Mouse (Mus musculus) heart, embryonic 16.5 days (tissue): Measurements from ENCODE around the gene Slc35a3. TPM values are rescaled to one million over a fixed set of nuclear protein-coding genes. Genes with fewer than 3 reads are reported as not detected.

Source experiments
- ATAC-seq: fragments of 200-750 bp; cut with Nextera tagmentation; replicated peaks from 2 replicates; pipeline ENCODE4 v1.8.0; 2017; ENCODE audit warnings: moderate number of reproducible peaks; ENCODE audit not compliant: insufficient read depth, low FRiP score; ENCODE audit errors: extremely low read depth
- H3K27ac ChIP-seq: fragments of 300-500 bp; sonication (generic); 2 replicates; pipeline ENCODE4 v1.5.1; 2014; ENCODE audit warnings: mild to moderate bottlenecking, low read length, control low read depth, moderate library complexity
- H3K27me3 ChIP-seq: fragments of 300-500 bp; sonication (generic); 2 replicates; pipeline ENCODE4 v1.6.1; 2014; ENCODE audit warnings: low read length, mixed read lengths; ENCODE audit not compliant: control insufficient read depth, insufficient read depth
- H3K36me3 ChIP-seq: fragments of 300-500 bp; sonication (generic); 2 replicates; pipeline ENCODE4 v1.6.1; 2014; ENCODE audit not compliant: control insufficient read depth, insufficient read depth
- H3K4me1 ChIP-seq: fragments of 300-500 bp; sonication (generic); 2 replicates; pipeline ENCODE4 v1.6.1; 2014; ENCODE audit warnings: low read length, mixed read lengths; ENCODE audit not compliant: control insufficient read depth, insufficient read depth
- H3K4me2 ChIP-seq: fragments of 300-500 bp; sonication (generic); 2 replicates; pipeline ENCODE4 v1.6.1; 2014; ENCODE audit warnings: low read depth, mild to moderate bottlenecking, control low read depth, low read length
- H3K4me3 ChIP-seq: fragments of 300-500 bp; sonication (generic); 2 replicates; pipeline ENCODE4 v1.5.1; 2014; ENCODE audit warnings: mild to moderate bottlenecking, control low read depth, low read length
- H3K9ac ChIP-seq: fragments of 300-500 bp; sonication (generic); 2 replicates; pipeline ENCODE4 v1.6.1; 2014; ENCODE audit warnings: low read length, control low read depth
- H3K9me3 ChIP-seq: fragments of 300-500 bp; sonication (generic); replicated peaks from 2 replicates; pipeline ENCODE4 v1.6.1; 2016; ENCODE audit warnings: low read length; ENCODE audit not compliant: control insufficient read depth
- WGBS: fragments of 180-500 bp; shearing (Covaris S2); extraction: QIAGEN DNeasy Blood & Tissue Kit; methylation state at CpG from one replicate; pipeline ENCODE4 v1.1.7; 2014; 5-methylcytosine and 5-hydroxymethylcytosine counted together
- polyA plus RNA-seq: library from polyadenylated mRNA; unstranded; fragments of >200 nt; fragmentation: Nextera tagmentation; extraction: Ambion mirVana; gene quantifications from 2 replicates; pipeline ENCODE4 v1.2.1, GENCODE M21; 2015

The Slc35a3 gene
- polyA plus RNA-seq, 1 experiment from 2014 or later: 9.5 TPM

DNA sequence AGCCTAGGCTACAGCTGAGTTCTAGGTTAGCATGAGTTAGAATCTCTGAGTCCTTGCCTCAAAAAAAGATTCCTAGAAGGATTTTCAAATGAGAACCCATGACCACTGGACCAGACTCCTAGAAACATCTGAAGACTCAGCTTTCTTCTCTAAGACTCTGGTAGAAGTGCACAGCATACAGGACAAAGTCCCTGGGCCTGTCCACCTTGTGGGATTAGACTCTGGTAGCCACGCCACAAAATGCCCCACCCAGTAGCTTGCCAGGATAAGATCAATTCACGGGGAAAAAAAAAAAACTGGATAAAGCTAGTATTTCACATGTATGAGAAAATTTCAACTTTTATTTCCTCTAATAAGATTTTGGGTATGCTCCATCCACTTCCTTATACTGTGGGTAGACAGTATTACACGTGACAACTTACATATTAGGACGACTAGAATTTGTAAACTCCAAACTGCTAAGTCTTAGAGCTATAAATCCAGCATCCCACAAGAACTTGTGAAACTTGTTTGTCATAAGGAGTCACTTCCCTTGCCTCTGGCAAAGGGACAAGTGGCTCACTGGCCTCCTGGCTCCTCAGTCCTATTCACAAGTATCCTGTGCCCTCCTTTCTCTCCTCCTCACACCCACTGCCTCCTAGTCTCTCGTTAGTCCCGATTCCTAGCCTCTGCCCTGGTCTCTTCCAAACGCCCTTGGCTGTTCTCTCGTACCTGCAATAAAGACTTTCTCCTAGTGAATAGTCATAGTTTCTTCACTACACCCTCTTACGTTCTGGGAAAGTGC lies 74.7 kb downstream of the Slc35a3 start:
- Histone ChIP-seq H3K4me1 (no peaks in the 10 kb centered on the region), H3K4me2 (no peak overlapping the region), H3K27me3 (no peaks in the 10 kb centered on the region), H3K27ac (no peak overlapping the region), H3K9me3 (no peaks in the 10 kb centered on the region), H3K9ac (no peak overlapping the region), H3K36me3 (peaks cover 52% of the 10 kb centered on the region), H3K4me3 (no peak overlapping the region)
- ATAC-seq: no peak
- WGBS: 88% methylated on average over 9 of the region's 9 CpGs

DNA sequence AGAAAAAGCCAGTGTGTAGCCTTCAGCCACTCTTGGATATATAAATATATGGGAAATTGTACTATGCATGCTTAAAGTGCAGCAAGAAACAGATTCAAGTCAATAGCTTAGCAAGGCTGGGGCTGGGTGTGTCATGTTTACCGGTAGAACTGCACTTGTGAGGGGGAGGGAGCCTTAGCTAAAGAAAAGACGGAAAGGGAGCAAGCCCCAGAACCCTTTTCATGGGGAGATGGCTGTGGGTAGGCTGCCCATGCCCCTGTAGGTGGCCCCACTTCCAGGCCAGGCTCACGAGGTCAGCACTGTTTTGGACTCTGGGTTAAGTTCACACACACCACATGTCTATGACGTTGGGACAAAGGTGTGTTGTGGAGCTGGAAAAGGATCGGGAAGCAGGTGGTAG lies 76.8 kb downstream of the Slc35a3 start:
- Histone ChIP-seq H3K27me3 (no peaks in the 10 kb centered on the region), H3K36me3 (peaks cover 50% of the 10 kb centered on the region), H3K4me1 (no peaks in the 10 kb centered on the region), H3K9me3 (no peaks in the 10 kb centered on the region), H3K27ac (no peak overlapping the region), H3K4me3 (no peak overlapping the region), H3K4me2 (no peak overlapping the region), H3K9ac (no peak overlapping the region)
- no peak for ATAC-seq
- 62% methylated on average over 5 of the region's 5 CpGs for WGBS

DNA sequence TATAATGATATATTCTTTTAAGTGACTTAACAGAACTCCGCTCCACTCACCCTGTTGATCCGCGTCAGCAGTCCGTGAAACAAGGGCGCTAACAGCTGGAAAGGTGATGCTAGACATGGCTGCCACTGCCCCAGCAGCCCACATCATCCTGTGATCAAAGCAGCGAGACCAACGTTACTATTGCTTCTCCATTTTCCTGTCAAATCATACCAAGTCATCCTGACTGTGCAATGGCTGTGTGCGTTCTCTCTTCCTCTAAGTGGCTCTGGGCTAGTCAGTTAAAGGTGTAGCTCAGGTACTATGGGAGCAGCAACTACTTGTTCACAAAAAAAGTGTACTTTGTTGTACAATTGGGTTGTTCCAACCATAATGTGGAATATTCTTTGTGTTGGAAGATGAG lies 77.8 kb downstream of the Slc35a3 start:
- no peaks in the 10 kb centered on the region for H3K9me3 ChIP-seq
- H3K27me3 ChIP-seq: no peaks in the 10 kb centered on the region
- no peak overlapping the region for H3K27ac ChIP-seq
- 0 out of 2 replicates have a peak, but pooled peaks cover 2% of the 10 kb centered on the region for H3K4me1 ChIP-seq
- peaks cover 43% of the 10 kb centered on the region for H3K36me3 ChIP-seq
- ATAC-seq: no peak
- no peak overlapping the region for H3K9ac ChIP-seq
- no peak overlapping the region for H3K4me3 ChIP-seq
- WGBS: 83% methylated on average over 8 of the region's 8 CpGs
- no peak overlapping the region for H3K4me2 ChIP-seq

DNA sequence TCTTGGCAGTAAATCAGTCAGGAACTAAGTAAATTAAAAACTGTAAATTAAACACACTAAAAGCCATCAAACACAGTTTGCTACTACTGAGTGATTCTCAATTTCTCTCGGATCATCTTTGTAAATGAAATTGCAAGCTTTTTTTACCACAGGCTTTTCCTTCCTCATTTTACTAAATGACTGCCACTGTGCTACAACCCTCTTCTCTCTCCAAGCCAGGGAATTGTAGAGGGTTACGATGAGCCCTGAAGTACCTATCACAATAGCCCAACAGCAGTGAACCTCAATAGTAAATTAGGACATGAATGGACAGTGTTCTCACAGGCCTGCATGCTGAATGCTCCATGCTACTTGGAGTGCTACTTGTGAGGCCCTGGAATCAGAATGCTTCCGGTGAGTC lies 78.5 kb downstream of the Slc35a3 start:
- peaks cover 45% of the 10 kb centered on the region for H3K36me3 ChIP-seq
- H3K4me3 ChIP-seq: no peak overlapping the region
- ATAC-seq: no peak
- H3K27me3 ChIP-seq: no peaks in the 10 kb centered on the region
- H3K27ac ChIP-seq: no peak overlapping the region
- WGBS: 95% methylated on average over 3 of the region's 3 CpGs
- 0 out of 2 replicates have a peak, but pooled peaks cover 2% of the 10 kb centered on the region for H3K4me1 ChIP-seq
- no peak overlapping the region for H3K4me2 ChIP-seq
- H3K9ac ChIP-seq: no peak overlapping the region
- H3K9me3 ChIP-seq: no peaks in the 10 kb centered on the region

DNA sequence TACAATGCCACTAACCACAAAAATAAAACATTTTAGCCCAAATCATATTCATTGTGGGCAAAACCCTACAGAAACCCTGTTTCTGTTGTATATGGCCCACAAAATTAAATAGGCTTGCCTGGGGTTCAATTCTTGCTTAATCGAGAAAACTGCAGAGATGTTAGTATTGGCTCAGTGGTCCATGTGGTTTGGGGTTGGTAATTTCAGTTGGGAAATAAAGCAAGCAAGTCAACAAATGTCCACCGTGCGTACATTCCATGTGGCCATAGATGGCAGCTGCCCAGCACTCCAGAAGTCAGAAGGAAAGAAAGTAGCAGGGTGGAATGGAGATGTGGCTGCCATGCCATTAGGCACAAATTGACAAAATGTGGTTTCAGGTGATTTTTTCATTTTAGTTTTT lies 79.7 kb downstream of the Slc35a3 start:
- no peak for ATAC-seq
- H3K4me1 ChIP-seq: 0 out of 2 replicates have a peak, but pooled peaks cover 2% of the 10 kb centered on the region
- H3K4me3 ChIP-seq: no peak overlapping the region
- no peaks in the 10 kb centered on the region for H3K9me3 ChIP-seq
- H3K27me3 ChIP-seq: no peaks in the 10 kb centered on the region
- H3K36me3 ChIP-seq: peaks cover 43% of the 10 kb centered on the region
- 91% methylated on average over 3 of the region's 3 CpGs for WGBS
- no peak overlapping the region for H3K4me2 ChIP-seq
- no peak overlapping the region for H3K27ac ChIP-seq
- H3K9ac ChIP-seq: no peak overlapping the region

DNA sequence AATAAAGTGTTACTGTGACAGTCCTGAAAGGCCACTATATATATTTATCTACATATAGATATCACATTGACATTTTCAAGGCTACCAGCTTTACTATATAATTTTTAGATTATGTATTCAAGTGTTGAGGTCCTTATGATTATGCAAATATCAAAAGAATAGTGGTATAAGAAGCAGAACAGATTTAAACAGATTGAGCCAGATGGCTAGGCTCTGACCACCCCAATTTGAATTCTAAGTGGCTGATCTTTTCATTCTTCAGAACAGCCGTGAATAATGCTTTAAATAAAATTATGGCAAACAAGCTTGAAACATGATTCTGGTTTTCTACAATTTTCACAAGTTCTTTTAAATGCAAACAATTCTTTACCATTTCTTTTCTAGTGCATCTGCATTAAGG lies 81.2 kb downstream of the Slc35a3 start:
- ATAC-seq: no peak
- 71% methylated on average over 1 of the region's 1 CpGs for WGBS
- no peak overlapping the region for H3K27ac ChIP-seq

DNA sequence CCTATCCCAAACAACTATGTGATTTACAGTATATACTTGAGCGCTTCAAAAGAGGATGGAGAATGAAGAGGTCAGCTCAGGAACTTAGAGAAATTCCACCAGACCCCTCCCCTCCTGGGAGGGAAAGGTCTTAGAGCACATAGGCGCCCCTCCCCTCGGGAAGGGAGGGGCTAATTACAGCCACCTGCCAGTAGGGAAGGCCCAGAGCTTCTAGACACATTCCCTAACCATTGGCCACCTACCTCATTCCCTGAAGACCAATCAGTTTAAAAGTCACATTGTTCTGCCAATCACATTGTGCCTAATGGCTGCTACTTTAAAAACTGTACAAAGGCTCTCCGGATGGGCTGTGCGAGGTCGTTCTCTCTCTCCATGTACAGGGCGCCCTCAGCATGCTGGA lies 90.0 kb downstream of the Slc35a3 start:
- ATAC-seq: no peak
- WGBS: 94% methylated on average over 7 of the region's 7 CpGs
- Histone ChIP-seq H3K9ac (no peak overlapping the region), H3K27ac (no peak overlapping the region), H3K4me1 (no peaks in the 10 kb centered on the region), H3K4me2 (no peak overlapping the region), H3K9me3 (no peaks in the 10 kb centered on the region), H3K36me3 (peaks cover 23% of the 10 kb centered on the region), H3K27me3 (no peaks in the 10 kb centered on the region), H3K4me3 (no peak overlapping the region)

More for the DNA sequence above, 81.2 kb downstream of the Slc35a3 start:
- H3K4me2 ChIP-seq: no peak overlapping the region
- 0 out of 2 replicates have a peak, but pooled peaks cover 2% of the 10 kb centered on the region for H3K4me1 ChIP-seq
- peaks cover 37% of the 10 kb centered on the region for H3K36me3 ChIP-seq
- no peak overlapping the region for H3K9ac ChIP-seq
- H3K27me3 ChIP-seq: no peaks in the 10 kb centered on the region
- H3K4me3 ChIP-seq: no peak overlapping the region
- no peaks in the 10 kb centered on the region for H3K9me3 ChIP-seq

DNA sequence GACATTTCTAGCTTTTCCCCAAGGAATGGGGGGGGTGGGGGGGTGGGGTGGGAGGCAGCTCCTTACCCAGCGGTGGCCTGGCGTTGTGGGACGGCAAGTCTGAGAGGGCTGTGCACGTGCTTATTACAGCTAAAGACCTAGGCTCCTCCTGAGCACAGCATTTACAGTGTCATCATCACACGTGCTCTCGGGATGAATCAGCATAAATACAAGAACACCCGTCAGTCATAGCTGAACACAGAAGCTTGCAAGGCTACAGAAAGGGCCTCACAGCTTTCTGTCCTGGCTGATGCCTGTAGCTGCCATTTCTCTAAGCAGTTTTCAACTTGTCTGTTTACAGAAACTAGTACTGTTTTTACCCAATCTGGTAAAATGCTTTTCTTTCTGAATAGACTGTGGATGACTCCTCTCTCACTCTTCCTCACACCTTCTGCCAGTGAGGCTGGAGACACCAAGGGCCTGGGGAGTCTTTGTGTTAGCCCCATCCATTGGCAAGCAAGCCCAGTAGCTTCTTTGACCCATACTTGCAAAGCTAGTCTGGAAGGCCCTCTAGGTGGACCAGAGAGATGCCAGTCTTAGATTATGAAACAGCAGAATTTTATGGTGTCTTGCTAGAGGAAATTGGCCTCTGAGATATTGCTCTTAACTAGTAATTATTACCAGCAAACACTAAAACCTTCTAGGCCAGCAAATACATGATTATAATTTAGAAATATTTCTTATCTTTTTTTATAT lies 91.8 kb downstream of the Slc35a3 start:
- WGBS: 90% methylated on average over 7 of the region's 7 CpGs
- Histone ChIP-seq H3K27ac (no peak overlapping the region), H3K4me1 (no peaks in the 10 kb centered on the region), H3K4me3 (no peak overlapping the region), H3K9ac (no peak overlapping the region), H3K9me3 (no peaks in the 10 kb centered on the region), H3K4me2 (no peak overlapping the region), H3K36me3 (peaks cover 22% of the 10 kb centered on the region), H3K27me3 (no peaks in the 10 kb centered on the region)
- no peak for ATAC-seq
